Mouse (Mus musculus) G1E-ER4 (cell line): Measurements from ENCODE around the gene Nudt22. TPM values are rescaled to one million over a fixed set of nuclear protein-coding genes. Genes with fewer than 3 reads are reported as not detected.

ENCODE experiments used
- GATA1 ChIP-seq: IDR thresholded peaks from one replicate; pipeline ENCODE4 v1.8.0; 2012; ENCODE audit warnings: low read length, inconsistent platforms
- polyA plus RNA-seq: library from polyadenylated mRNA; stranded (reverse); fragments of >175 nt; gene quantifications from 2 replicates; pipeline ENCODE4 v1.2.3, GENCODE M21; 2012

Gene Nudt22
- polyA plus RNA-seq: 30.5 and 39.5 TPM in 2 replicates

DNA sequence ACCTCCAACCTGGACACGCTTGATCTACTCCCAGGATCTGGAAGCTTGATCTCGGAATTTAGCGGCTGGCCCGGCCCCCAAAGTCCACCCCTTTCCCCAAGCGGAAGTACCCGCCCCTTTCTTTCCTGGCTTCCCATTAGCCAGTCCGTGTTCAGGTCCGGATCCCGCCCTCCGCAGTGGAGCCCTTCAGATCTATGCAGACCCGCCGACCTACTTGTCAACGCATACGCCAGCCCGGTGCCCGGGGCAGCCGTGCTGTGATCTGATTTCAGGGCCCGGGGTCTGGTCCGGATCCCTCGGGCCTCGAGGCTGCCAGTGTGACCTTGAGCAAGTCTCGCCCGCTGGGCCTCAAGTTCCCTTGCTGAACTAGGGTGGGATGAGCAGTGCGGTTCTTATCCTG is at the start of gene Nudt22, which contains the start of gene Trpt1:
Nudt22 (minus strand) TSS at position 112 of the 400 bp plus-strand sequence.
Trpt1 (plus strand) TSS at position 126 of the 400 bp plus-strand sequence.
- TF ChIP-seq GATA1: no peak

GRCm38 (mm10) chr19:7044706-7045105 is 48.8 kb upstream of the Nudt22 start:
- TF ChIP-seq GATA1: no peak

- TF ChIP-seq GATA1: no peak
Observed at GRCm38 (mm10) chr19:7044279-7044678, 48.4 kb upstream of the Nudt22 start.

DNA sequence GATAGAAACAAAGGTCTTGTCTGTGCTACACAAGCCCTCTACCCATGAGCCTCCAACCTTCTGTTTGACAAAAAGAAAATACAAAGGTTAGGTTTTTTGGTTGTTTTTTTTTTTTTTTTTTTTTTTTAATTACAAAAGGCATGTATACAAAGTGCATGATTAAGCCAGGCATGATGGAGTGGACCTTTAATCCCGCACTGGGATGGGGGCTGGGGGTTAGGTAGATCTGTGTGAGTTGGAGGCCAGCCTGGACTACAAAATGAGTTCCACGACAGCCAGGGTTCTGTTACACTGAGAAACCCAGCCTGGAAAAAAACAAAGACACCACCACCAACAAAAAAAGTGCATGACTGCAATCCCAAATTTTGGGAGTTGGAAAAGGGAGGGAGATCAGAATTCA is 45.3 kb upstream of the Nudt22 start:
- no peak for TF ChIP-seq GATA1

DNA sequence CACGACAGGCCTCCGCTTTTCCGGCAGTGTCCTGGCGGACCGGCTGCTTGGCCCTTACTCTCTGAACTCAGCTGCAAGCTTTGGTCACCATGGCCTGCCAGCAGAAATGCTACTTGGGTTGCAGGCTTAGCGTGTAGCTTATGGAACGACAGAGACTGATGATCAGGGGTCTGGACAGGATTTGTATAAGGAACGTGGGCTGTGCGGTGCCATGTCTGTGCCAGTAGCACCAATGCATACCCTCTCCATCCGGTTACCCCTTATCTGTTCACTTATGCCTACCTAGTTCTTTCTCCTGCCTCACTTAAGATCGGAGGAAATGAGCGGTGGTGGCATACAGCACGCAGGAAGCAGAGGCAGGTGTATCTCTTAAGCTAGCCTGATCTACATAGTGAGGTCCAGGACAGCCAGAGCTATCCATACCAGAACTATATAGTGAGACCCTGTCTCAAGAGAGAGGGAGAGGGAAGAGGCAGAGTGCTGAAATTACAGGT is 44.8 kb upstream of the Nudt22 start:
- TF ChIP-seq GATA1: no peak

DNA sequence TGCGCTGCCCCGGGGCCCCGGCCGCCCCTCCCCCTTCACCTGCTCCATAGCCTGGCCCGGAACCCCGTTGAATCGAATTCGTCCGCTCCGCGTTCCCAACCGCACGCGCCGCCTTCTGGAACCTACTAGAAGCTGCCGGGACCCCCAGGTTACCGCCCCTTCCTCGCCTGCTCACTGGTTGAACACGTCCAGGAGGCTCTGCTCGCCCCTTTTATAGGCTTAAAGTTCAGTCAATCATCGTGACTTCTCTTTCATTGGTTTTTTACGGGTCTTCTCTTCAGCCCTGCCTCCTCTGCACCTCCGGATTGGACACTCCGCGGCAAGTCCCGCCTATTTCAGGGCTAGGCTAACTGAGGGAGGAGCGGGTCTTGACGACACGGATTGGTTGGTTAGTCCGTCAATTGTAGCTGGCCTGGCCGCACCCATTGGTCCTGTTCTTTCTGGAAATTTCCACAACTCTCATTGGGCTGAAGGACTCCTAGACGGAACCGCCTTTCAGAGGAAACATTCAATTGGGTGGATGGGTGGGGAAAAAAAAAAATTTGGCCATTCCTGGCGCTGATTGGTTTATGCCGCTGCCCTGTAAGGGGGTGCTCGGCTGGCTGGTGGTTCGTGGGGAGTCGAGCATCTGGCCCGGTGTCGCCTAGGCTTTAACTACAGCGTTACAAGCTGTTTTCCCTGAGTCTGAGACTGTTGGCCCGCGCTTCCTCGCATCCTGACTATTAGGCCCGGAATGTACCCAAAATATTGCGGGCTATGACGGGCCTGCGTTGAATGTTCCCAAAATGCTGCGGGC is 44.1 kb upstream of the Nudt22 start, which contains the start of gene Stip1:
Stip1 (minus strand) TSS at position 127 of the 796 bp plus-strand sequence.
- no peak for TF ChIP-seq GATA1

GRCm38 (mm10) chr19:7039088-7039720 is 43.3 kb upstream of the Nudt22 start:
- TF ChIP-seq GATA1: no peak

DNA sequence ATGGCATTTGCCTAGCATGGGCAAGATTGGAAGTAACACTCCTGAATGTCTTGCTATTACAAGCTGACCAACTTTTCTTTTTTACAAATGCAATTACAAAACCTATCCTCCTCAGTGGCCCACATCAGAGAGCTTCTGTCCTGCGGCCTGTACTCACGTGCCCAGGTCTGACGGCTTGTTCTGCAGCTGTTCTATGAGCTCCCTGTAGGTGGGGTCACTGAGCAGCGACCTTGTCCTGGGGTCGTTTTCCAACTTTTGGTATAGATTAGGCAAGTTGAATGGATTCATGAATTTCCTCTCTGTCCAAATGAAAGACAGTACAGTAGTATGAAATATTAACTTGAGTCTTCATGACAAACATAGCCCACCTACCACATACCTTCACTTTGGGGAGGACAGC is 38.1 kb upstream of the Nudt22 start:
- no peak for TF ChIP-seq GATA1

DNA sequence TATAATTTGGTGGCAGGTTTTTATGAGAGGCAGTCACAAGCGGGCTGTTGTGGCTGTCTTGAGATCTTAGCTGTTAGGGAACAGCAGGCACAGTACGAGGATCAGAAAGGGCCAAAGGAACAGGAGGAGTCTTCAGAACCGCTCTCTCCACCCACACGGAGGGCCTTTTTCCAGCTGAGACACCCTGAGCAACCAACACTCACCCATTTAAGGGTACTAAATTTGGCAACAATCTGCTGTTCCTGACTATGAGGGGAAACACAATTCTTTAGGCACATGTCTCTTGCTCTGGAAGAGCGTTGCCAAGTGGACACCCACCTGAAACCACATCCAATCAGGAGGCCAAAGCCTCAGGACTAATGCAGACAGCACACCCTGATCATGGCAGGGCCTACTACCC is 33.6 kb upstream of the Nudt22 start:
- no peak for TF ChIP-seq GATA1

- no peak for TF ChIP-seq GATA1
Observed at GRCm38 (mm10) chr19:7020224-7020641, 24.3 kb upstream of the Nudt22 start.

DNA sequence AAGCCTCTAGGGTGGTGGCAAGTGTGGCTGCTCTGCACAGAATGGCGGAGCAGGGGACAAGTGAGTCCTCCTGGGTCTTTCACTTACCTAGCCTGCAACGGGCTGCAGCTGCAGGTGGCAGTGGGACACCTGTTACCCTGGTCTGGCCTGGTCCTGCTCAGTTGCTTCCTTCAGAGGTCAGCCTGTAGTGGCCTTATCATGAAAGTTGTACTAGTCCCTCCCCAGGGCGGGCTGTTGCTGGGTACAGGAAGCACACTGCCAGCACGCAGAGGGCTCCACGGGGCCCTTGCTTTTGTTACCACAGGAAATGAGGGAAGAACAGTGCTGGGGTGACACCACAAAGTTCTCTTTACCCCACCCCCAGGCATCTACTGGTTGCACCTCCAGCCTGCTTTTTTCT is 23.3 kb upstream of the Nudt22 start, which contains the start of gene Fermt3:
Fermt3 (minus strand) TSS at position 279 of the 400 bp plus-strand sequence.
- no peak for TF ChIP-seq GATA1

- TF ChIP-seq GATA1: no peak
Observed at GRCm38 (mm10) chr19:7018546-7018945, 22.6 kb upstream of the Nudt22 start.

DNA sequence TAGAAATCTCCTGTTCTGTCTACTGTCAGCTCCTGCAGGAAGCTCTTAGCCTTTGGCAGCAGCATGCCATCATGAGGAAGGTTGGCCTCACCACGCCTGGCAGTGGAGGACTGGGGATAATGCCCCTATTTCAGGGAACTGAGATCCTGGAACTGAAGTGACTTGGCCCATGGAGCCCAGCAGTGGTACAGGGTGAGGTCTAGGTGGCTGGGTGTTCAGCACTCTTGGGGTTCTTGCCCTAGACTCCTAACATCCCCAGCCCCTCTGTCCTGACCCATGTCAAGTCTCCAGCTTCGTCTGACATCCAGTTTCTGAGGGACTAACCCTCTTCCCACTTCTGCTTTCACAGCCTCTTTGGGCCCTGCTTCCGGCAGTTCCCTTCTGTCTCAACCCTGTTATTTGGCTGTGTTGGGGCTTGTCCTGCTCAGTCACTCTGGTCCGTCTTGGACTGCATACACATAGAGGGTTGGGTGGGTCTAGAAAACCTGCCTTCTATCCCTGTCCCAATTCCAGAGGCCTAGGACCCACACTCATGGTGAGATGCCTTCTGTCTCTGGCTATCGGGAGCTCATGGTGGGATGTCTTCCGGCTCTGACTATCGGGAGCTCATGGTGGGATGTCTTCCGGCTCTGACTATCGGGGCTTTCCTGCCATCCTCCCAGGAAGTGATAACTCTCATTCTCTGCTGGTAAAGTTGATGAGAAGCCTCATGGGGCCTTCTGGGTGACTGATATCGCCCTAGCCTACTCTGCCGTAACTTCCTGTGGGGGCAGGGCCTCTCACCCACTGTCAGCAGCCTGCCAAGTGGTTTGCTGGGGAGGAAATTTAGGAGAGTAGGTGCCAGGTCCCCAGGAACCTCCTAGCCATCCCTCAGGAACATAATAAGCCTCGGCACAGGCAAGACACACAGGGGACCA is 21.9 kb upstream of the Nudt22 start:
- peak; percentile 94 for TF ChIP-seq GATA1

- TF ChIP-seq GATA1: no peak
Observed at GRCm38 (mm10) chr19:7014481-7015135, 18.7 kb upstream of the Nudt22 start.

GRCm38 (mm10) chr19:7013984-7014383 is 18.1 kb upstream of the Nudt22 start:
- no peak for TF ChIP-seq GATA1
